Mouse (Mus musculus) lung, embryonic 14.5 days (tissue): Measurements from ENCODE around the gene Esrp2. TPM values are rescaled to one million over a fixed set of nuclear protein-coding genes. Genes with fewer than 3 reads are reported as not detected.

Source experiments
- ATAC-seq: fragments of 200-750 bp; cut with Nextera tagmentation; 2 replicates; pipeline ENCODE4 v1.8.0; 2017; ENCODE audit warnings: mild to moderate bottlenecking, moderate TSS enrichment, moderate library complexity; ENCODE audit not compliant: insufficient read depth
- DNase-seq: peaks from one replicate; pipeline ENCODE4 v3.0.0-alpha.2; 2015
- H3K27ac ChIP-seq: fragments of 300-500 bp; sonication (generic); 2 replicates; pipeline ENCODE4 v1.5.1; 2014; ENCODE audit warnings: low read depth, mild to moderate bottlenecking, moderate library complexity
- H3K27me3 ChIP-seq: fragments of 300-500 bp; sonication (generic); 2 replicates; pipeline ENCODE4 v1.6.1; 2014; ENCODE audit warnings: low read length, control low read depth; ENCODE audit not compliant: insufficient read depth
- H3K36me3 ChIP-seq: fragments of 300-500 bp; sonication (generic); 2 replicates; pipeline ENCODE4 v1.6.1; 2014; ENCODE audit warnings: control low read depth; ENCODE audit not compliant: insufficient read depth
- H3K4me1 ChIP-seq: fragments of 300-500 bp; sonication (generic); 2 replicates; pipeline ENCODE4 v1.6.1; 2014; ENCODE audit warnings: antibody characterized with exemption, control low read depth; ENCODE audit not compliant: insufficient read depth
- H3K4me2 ChIP-seq: fragments of 300-500 bp; sonication (generic); 2 replicates; pipeline ENCODE4 v1.6.1; 2014; ENCODE audit warnings: mild to moderate bottlenecking
- H3K4me3 ChIP-seq: fragments of 300-500 bp; sonication (generic); 2 replicates; pipeline ENCODE4 v1.5.1; 2014; ENCODE audit warnings: low read depth, low read length
- H3K9ac ChIP-seq: fragments of 300-500 bp; sonication (generic); 2 replicates; pipeline ENCODE4 v1.6.1; 2014
- H3K9me3 ChIP-seq: fragments of 300-500 bp; sonication (generic); 2 replicates; pipeline ENCODE4 v1.6.1; 2016; ENCODE audit warnings: low read depth, low read length, control low read depth
- CTCF ChIP-seq: IDR thresholded peaks from 2 replicates; pipeline ENCODE4 v1.5.1; 2016; ENCODE audit warnings: antibody characterized with exemption, low read depth
- WGBS: fragments of 180-500 bp; shearing (Covaris S2); extraction: QIAGEN DNeasy Blood & Tissue Kit; methylation state at CpG from one replicate; pipeline ENCODE4 v1.1.7; 2014; 5-methylcytosine and 5-hydroxymethylcytosine counted together
- polyA plus RNA-seq: library from polyadenylated mRNA; unstranded; fragments of >200 nt; fragmentation: Nextera tagmentation; extraction: Ambion mirVana; gene quantifications from 2 replicates; pipeline ENCODE4 v1.2.1, GENCODE M21; 2014

Esrp2 gene
- polyA plus RNA-seq, 1 experiment from 2014 or later: 31.1 TPM

- H3K27me3 ChIP-seq: no peaks in the 10 kb centered on the region
- TF ChIP-seq CTCF: no peak
- ATAC-seq (no peak), DNase-seq (no peak)
- H3K4me2 ChIP-seq: no peak overlapping the region
- H3K36me3 ChIP-seq: no peaks in the 10 kb centered on the region
- no peak overlapping the region for H3K9ac ChIP-seq
- no peaks in the 10 kb centered on the region for H3K9me3 ChIP-seq
- WGBS: 80% methylated on average over 6 of the region's 6 CpGs
- H3K4me3 ChIP-seq: no peak overlapping the region
- no peak overlapping the region for H3K27ac ChIP-seq
- peaks cover 4% of the 10 kb centered on the region; the same call in 1 of the 2 replicates for H3K4me1 ChIP-seq
Measured at GRCm38 (mm10) chr8:106147868-106148565, 11.2 kb upstream of the Esrp2 start.

GRCm38 (mm10) chr8:106146014-106146413 is 9.2 kb upstream of the Esrp2 start:
- no peak overlapping the region for H3K27ac ChIP-seq
- H3K36me3 ChIP-seq: no peaks in the 10 kb centered on the region
- no peak overlapping the region for H3K4me2 ChIP-seq
- H3K9me3 ChIP-seq: no peaks in the 10 kb centered on the region
- H3K4me1 ChIP-seq: peaks cover 3% of the 10 kb centered on the region; the same call in 1 of the 2 replicates
- no peak overlapping the region for H3K4me3 ChIP-seq
- ATAC-seq (no peak), DNase-seq (no peak)
- no peak overlapping the region for H3K9ac ChIP-seq
- 89% methylated on average over 4 of the region's 4 CpGs for WGBS
- H3K27me3 ChIP-seq: no peaks in the 10 kb centered on the region
- TF ChIP-seq CTCF: no peak

GRCm38 (mm10) chr8:106145331-106145730 is 8.6 kb upstream of the Esrp2 start:
- Histone ChIP-seq H3K27ac (no peak overlapping the region), H3K36me3 (no peaks in the 10 kb centered on the region), H3K4me2 (no peak overlapping the region), H3K9ac (no peak overlapping the region), H3K4me3 (no peak overlapping the region), H3K9me3 (no peaks in the 10 kb centered on the region), H3K27me3 (no peaks in the 10 kb centered on the region), H3K4me1 (no peaks in the 10 kb centered on the region)
- DNase-seq (peak; percentile 35), ATAC-seq (no peak)
- TF ChIP-seq CTCF: no peak
- 68% methylated on average over 2 of the region's 2 CpGs for WGBS

- TF ChIP-seq CTCF: peak; percentile 98
- no peak overlapping the region for H3K27ac ChIP-seq
- H3K27me3 ChIP-seq: peaks cover 20% of the 10 kb centered on the region
- H3K9ac ChIP-seq: no peak overlapping the region
- no peaks in the 10 kb centered on the region for H3K36me3 ChIP-seq
- WGBS: 12% methylated on average over 13 of the region's 13 CpGs
- H3K4me1 ChIP-seq: no peaks in the 10 kb centered on the region
- peak; percentile 94 for DNase-seq
- no peaks in the 10 kb centered on the region for H3K9me3 ChIP-seq
- H3K4me3 ChIP-seq: no peak overlapping the region
- H3K4me2 ChIP-seq: no peak overlapping the region
- no peak for ATAC-seq
Measured at GRCm38 (mm10) chr8:106140769-106141168, 4.0 kb upstream of the Esrp2 start.

- H3K9me3 ChIP-seq: no peaks in the 10 kb centered on the region
- no peak for DNase-seq
- WGBS: 58% methylated on average over 5 of the region's 5 CpGs
- H3K36me3 ChIP-seq: no peaks in the 10 kb centered on the region
- no peak overlapping the region for H3K9ac ChIP-seq
- no peaks in the 10 kb centered on the region for H3K4me1 ChIP-seq
- H3K27me3 ChIP-seq: peaks cover 26% of the 10 kb centered on the region
- no peak overlapping the region for H3K4me3 ChIP-seq
- TF ChIP-seq CTCF: no peak
- H3K4me2 ChIP-seq: no peak overlapping the region
- H3K27ac ChIP-seq: no peak overlapping the region
- no peak for ATAC-seq
Measured at GRCm38 (mm10) chr8:106140191-106140590, 3.4 kb upstream of the Esrp2 start.

- DNase-seq (no peak), ATAC-seq (no peak)
- Histone ChIP-seq H3K4me1 (0 out of 2 replicates have a peak, but pooled peaks cover 4% of the 10 kb centered on the region), H3K4me3 (peak overlapping the region; percentile 55), H3K4me2 (peak overlapping the region; percentile 76), H3K9me3 (no peaks in the 10 kb centered on the region), H3K36me3 (peaks cover 2% of the 10 kb centered on the region; the same call in 1 of the 2 replicates), H3K27ac (peak overlapping the region; percentile 70), H3K9ac (peak overlapping the region; percentile 62), H3K27me3 (peaks cover 37% of the 10 kb centered on the region)
- WGBS: 6% methylated on average over 7 of the region's 7 CpGs
- TF ChIP-seq CTCF: no peak
Measured at GRCm38 (mm10) chr8:106138616-106139015, 1.8 kb upstream of the Esrp2 start.

GRCm38 (mm10) chr8:106137906-106138477 is 1.2 kb upstream of the Esrp2 start:
- DNase-seq: peak; percentile 84
- Histone ChIP-seq H3K27ac (peak overlapping the region; percentile 93), H3K9ac (peak overlapping the region; percentile 62)

More at GRCm38 (mm10) chr8:106137906-106138477, 1.2 kb upstream of the Esrp2 start:
- H3K36me3 ChIP-seq: peaks cover 8% of the 10 kb centered on the region; the same call in 1 of the 2 replicates
- peaks cover 39% of the 10 kb centered on the region for H3K27me3 ChIP-seq
- H3K4me2 ChIP-seq: peak overlapping the region; percentile 76
- WGBS: under 1% methylated on average over 24 of the region's 24 CpGs
- peak; percentile 53 for ATAC-seq
- no peaks in the 10 kb centered on the region for H3K9me3 ChIP-seq
- H3K4me1 ChIP-seq: 0 out of 2 replicates have a peak, but pooled peaks cover 4% of the 10 kb centered on the region
- TF ChIP-seq CTCF: no peak
- peak overlapping the region; percentile 55 for H3K4me3 ChIP-seq
